Mouse (Mus musculus) kidney, adult 2 months (tissue): ENCODE measurements around the gene Snd1. TPM values are rescaled to one million over a fixed set of nuclear protein-coding genes. Genes with fewer than 3 reads are reported as not detected.

ENCODE experiments used
- DNase-seq: peaks from one replicate; pipeline ENCODE4 v3.0.0; 2021
- H3K27ac ChIP-seq: fragments of 200-500 bp; 2 replicates; pipeline ENCODE4 v1.5.1; 2012; ENCODE audit warnings: low read depth, low read length, control low read depth, inconsistent platforms; ENCODE audit not compliant: insufficient read depth
- H3K27me3 ChIP-seq: fragments of 200-500 bp; replicated peaks from 2 replicates; pipeline ENCODE4 v1.6.1; 2012; ENCODE audit warnings: mild to moderate bottlenecking, moderate library complexity, low read length, inconsistent platforms; ENCODE audit not compliant: control insufficient read depth, insufficient read depth
- H3K36me3 ChIP-seq: fragments of 200-500 bp; 2 replicates; pipeline ENCODE4 v1.6.1; 2012; ENCODE audit warnings: mild to moderate bottlenecking, moderate library complexity, low read length, inconsistent platforms; ENCODE audit not compliant: control insufficient read depth, insufficient read depth
- H3K4me1 ChIP-seq: fragments of 200-500 bp; 2 replicates; pipeline ENCODE4 v1.6.1; 2011; ENCODE audit warnings: low read length; ENCODE audit not compliant: control insufficient read depth, insufficient read depth
- H3K4me3 ChIP-seq: fragments of 200-500 bp; 2 replicates; pipeline ENCODE4 v1.5.1; 2011; ENCODE audit warnings: mild to moderate bottlenecking, low read depth, low read length, control low read depth; ENCODE audit not compliant: insufficient read depth
- CTCF ChIP-seq: fragments of 200-500 bp; conservative IDR thresholded peaks from 2 replicates; pipeline ENCODE4 v1.5.1; 2011; ENCODE audit warnings: low read depth, mild to moderate bottlenecking, control low read depth, low read length, moderate library complexity, mixed read lengths; ENCODE audit not compliant: insufficient read depth, insufficient read length
- POLR2A ChIP-seq: fragments of 200-500 bp; IDR thresholded peaks from one replicate; pipeline ENCODE4 v1.6.1; 2011; ENCODE audit warnings: low read depth, low read length, control low read depth
- WGBS: fragments of 180-500 bp; shearing (Covaris S2); methylation state at CpG from one replicate; pipeline ENCODE4 v1.1.7; 2018; 5-methylcytosine and 5-hydroxymethylcytosine counted together
- polyA plus RNA-seq: library from polyadenylated mRNA; depleted of rRNA; stranded (reverse); fragments of >200 nt; gene quantifications from 2 replicates; pipeline ENCODE4 v1.2.3, GENCODE M21; 2012

The Snd1 gene
- polyA plus RNA-seq, 1 experiment: 41.0 TPM

- no peak for DNase-seq
- WGBS: 82% methylated on average over 5 of the region's 5 CpGs
- Histone ChIP-seq H3K27ac (no peak overlapping the region), H3K36me3 (no peaks in the 10 kb centered on the region), H3K27me3 (no peaks in the 10 kb centered on the region), H3K4me1 (no peaks in the 10 kb centered on the region), H3K4me3 (no peak overlapping the region)
- no peak for TF ChIP-seq POLR2A
- no peak for TF ChIP-seq CTCF
These were observed 396.9 kb downstream of the Snd1 start for GRCm38 (mm10) chr6:28871725-28872420.

- no peak for DNase-seq
- 96% methylated on average over 3 of the region's 3 CpGs for WGBS
- Histone ChIP-seq H3K4me3 (no peak overlapping the region), H3K27me3 (no peaks in the 10 kb centered on the region), H3K27ac (no peak overlapping the region), H3K4me1 (no peaks in the 10 kb centered on the region), H3K36me3 (no peaks in the 10 kb centered on the region)
- TF ChIP-seq POLR2A: no peak
- no peak for TF ChIP-seq CTCF
These were observed 397.5 kb downstream of the Snd1 start for GRCm38 (mm10) chr6:28872421-28872795.

DNA sequence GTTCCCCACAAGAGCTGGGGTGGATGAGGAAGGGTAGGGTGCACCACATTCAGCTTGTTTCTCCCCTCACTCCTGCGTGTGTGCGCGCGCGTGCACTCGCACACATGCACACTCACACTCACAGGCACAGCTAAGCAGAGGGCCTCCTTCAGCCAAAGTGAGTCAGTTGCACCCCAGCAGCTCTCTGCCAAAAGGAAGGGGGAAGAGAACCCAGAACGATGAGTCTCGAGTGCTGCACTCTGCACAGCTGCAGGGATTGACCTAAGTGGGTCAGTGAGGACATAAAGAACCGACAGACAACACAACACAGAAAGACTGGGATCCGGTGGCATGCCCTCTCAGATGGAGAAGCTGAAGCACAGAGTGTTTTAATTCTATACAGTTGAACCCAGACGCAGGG, 399.1 kb downstream of the Snd1 start:
- Histone ChIP-seq H3K4me1 (no peaks in the 10 kb centered on the region), H3K27ac (no peak overlapping the region), H3K4me3 (no peak overlapping the region), H3K27me3 (no peaks in the 10 kb centered on the region), H3K36me3 (no peaks in the 10 kb centered on the region)
- WGBS: 70% methylated on average over 11 of the region's 11 CpGs
- no peak for DNase-seq
- TF ChIP-seq POLR2A (no peak), CTCF (no peak)

DNA sequence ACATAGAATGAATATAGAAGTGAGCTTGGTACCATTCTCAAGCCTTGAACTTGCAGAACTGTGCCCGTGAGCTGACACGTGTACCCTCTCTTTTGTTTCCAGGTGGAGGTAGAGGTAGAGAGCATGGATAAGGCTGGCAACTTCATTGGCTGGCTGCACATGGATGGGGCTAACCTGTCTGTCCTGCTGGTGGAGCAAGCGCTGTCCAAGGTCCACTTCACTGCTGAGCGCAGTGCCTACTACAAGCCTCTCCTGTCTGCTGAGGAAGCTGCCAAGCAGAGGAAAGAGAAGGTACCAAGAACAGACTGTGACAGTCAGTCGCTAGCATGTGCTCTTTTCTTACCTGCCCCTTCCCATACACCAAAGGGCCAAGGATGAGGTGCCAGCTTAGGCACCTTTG, 399.8 kb downstream of the Snd1 start:
- no peaks in the 10 kb centered on the region for H3K36me3 ChIP-seq
- H3K27ac ChIP-seq: no peak overlapping the region
- no peak overlapping the region for H3K4me3 ChIP-seq
- TF ChIP-seq CTCF: no peak
- no peak for TF ChIP-seq POLR2A
- 68% methylated on average over 5 of the region's 5 CpGs for WGBS
- H3K4me1 ChIP-seq: no peaks in the 10 kb centered on the region
- DNase-seq: peak; percentile 42
- no peaks in the 10 kb centered on the region for H3K27me3 ChIP-seq

DNA sequence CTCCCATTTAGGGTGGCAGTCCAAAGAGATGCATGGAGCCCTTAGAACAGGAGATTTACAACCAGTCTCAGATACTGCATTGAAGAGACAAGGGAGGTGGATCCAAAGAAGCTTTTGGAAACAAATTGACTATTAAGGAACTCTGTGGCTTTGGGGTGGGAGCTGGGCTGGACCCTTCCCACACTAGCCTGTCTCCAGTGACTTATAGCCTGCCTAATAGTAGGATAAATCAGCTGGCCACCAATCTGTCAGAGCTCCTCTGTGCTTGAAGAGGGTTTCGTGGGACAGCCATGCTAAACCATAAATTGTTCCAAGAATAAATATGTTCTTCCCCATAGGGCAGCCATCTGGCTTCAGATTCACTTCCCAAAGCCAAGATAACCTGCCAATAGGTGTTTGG, 400.4 kb downstream of the Snd1 start:
- Histone ChIP-seq H3K27ac (no peak overlapping the region), H3K4me1 (no peaks in the 10 kb centered on the region), H3K27me3 (no peaks in the 10 kb centered on the region), H3K36me3 (no peaks in the 10 kb centered on the region), H3K4me3 (no peak overlapping the region)
- DNase-seq: no peak
- WGBS: 100% methylated on average over 1 of the region's 1 CpGs
- TF ChIP-seq POLR2A: no peak

DNA sequence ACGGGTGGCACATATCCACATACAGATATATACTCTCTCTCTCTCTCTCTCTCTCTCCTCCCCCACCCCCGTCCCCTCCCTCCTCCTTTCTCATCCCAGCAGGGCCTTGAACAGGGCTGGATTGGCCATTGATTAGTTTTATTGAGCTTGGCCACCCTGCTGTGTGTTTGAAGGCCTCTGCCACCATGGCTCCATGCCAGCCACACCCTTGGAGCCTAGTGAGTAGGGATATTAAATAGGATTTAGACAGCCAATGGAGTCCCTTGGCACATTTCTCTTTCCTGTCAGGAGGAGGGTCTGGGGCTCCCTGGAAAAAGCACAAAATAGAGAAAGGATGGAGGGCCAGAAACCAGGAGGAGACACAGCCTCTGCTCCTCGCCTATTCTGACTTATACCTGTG, 401.6 kb downstream of the Snd1 start:
- H3K27me3 ChIP-seq: no peaks in the 10 kb centered on the region
- H3K4me3 ChIP-seq: no peak overlapping the region
- no peaks in the 10 kb centered on the region for H3K36me3 ChIP-seq
- TF ChIP-seq POLR2A (no peak), CTCF (no peak)
- no peak overlapping the region for H3K27ac ChIP-seq
- no peaks in the 10 kb centered on the region for H3K4me1 ChIP-seq
- WGBS: 93% methylated on average over 3 of the region's 3 CpGs
- DNase-seq: no peak

- H3K4me1 ChIP-seq: no peaks in the 10 kb centered on the region
- no peaks in the 10 kb centered on the region for H3K36me3 ChIP-seq
- no peak overlapping the region for H3K4me3 ChIP-seq
- H3K27me3 ChIP-seq: no peaks in the 10 kb centered on the region
- TF ChIP-seq POLR2A (no peak), CTCF (no peak)
- no peak for DNase-seq
- WGBS: 57% methylated on average over 7 of the region's 7 CpGs
- no peak overlapping the region for H3K27ac ChIP-seq
These were observed 403.2 kb downstream of the Snd1 start for GRCm38 (mm10) chr6:28877945-28878666.

- no peak overlapping the region for H3K27ac ChIP-seq
- DNase-seq: no peak
- no peaks in the 10 kb centered on the region for H3K4me1 ChIP-seq
- no peaks in the 10 kb centered on the region for H3K27me3 ChIP-seq
- H3K4me3 ChIP-seq: no peak overlapping the region
- WGBS: 68% methylated on average over 8 of the region's 8 CpGs
- no peak for TF ChIP-seq CTCF
- no peak for TF ChIP-seq POLR2A
- no peaks in the 10 kb centered on the region for H3K36me3 ChIP-seq
These were observed 404.4 kb downstream of the Snd1 start for GRCm38 (mm10) chr6:28879315-28879714.
